Mouse (Mus musculus) MEL (cell line): ENCODE data around the gene Dnaja2. TPM values are rescaled to one million over a fixed set of nuclear protein-coding genes. Genes with fewer than 3 reads are reported as not detected.

Experiments used
- DNase-seq: peaks from one replicate; pipeline ENCODE4 v3.0.0; 2011; ENCODE audit warnings: low read depth, low spot score
- H3K27ac ChIP-seq: 2 replicates; pipeline ENCODE4 v1.5.1; 2012; ENCODE audit warnings: low read depth, mild to moderate bottlenecking, control low read depth, low read length, moderate library complexity; ENCODE audit not compliant: control insufficient read depth
- H3K27me3 ChIP-seq, 2 experiments: fragments of 150-350 bp in 1 of 2; sonication (generic) in 1 of 2; 2 replicates each; pipeline ENCODE4 v1.6.1; 2012; ENCODE audit warnings: low read length in 2 of 2, mild to moderate bottlenecking in 2 of 2, improper control_type of control experiment in 1 of 2, moderate library complexity in 1 of 2; ENCODE audit not compliant: insufficient read depth in 2 of 2, control insufficient read depth in 1 of 2
- H3K36me3 ChIP-seq, 2 experiments: 2 replicates each; pipeline ENCODE4 v1.6.1; 2012 to 2014; ENCODE audit warnings: low read length in 2 of 2, improper control_type of control experiment in 1 of 2, inconsistent platforms in 1 of 2, mild to moderate bottlenecking in 1 of 2; ENCODE audit not compliant: insufficient read depth in 2 of 2, control insufficient read depth in 1 of 2
- H3K4me1 ChIP-seq, 2 experiments: fragments of 150-350 bp in 1 of 2; sonication (generic) in 1 of 2; 2 replicates each; pipeline ENCODE4 v1.6.1; 2012; ENCODE audit warnings: low read length in 2 of 2, improper control_type of control experiment in 1 of 2, mild to moderate bottlenecking in 1 of 2; ENCODE audit not compliant: insufficient read depth in 2 of 2, control insufficient read depth in 1 of 2
- H3K4me3 ChIP-seq, 2 experiments: fragments of 150-350 bp in 1 of 2; sonication (generic) in 1 of 2; 2 replicates each; pipeline ENCODE4 v1.5.1; 2012; ENCODE audit warnings: low read depth in 2 of 2, low read length in 2 of 2, mild to moderate bottlenecking in 2 of 2, moderate library complexity in 2 of 2, control low read depth in 1 of 2, improper control_type of control experiment in 1 of 2; ENCODE audit not compliant: control insufficient read depth in 1 of 2, insufficient read depth in 1 of 2
- H3K79me2 ChIP-seq: 2 replicates; pipeline ENCODE4 v1.6.1; 2012; ENCODE audit warnings: mild to moderate bottlenecking, low read length, moderate library complexity; ENCODE audit not compliant: control insufficient read depth, poor library complexity, insufficient read depth
- H3K9ac ChIP-seq: 2 replicates; pipeline ENCODE4 v1.6.1; 2012; ENCODE audit warnings: low read depth, mild to moderate bottlenecking, control low read depth, low read length, moderate library complexity; ENCODE audit not compliant: control insufficient read depth, poor library complexity, severe bottlenecking
- H3K9me3 ChIP-seq: fragments of 150-350 bp; sonication (generic); replicated peaks from 2 replicates; pipeline ENCODE4 v1.6.1; 2012; ENCODE audit warnings: mild to moderate bottlenecking, low read length, improper control_type of control experiment, moderate library complexity; ENCODE audit not compliant: insufficient read depth
- BHLHE40 ChIP-seq: IDR thresholded peaks from 2 replicates; pipeline ENCODE4 v1.6.1; 2012; ENCODE audit warnings: low read depth, mild to moderate bottlenecking, inconsistent platforms, low read length, improper control_type of control experiment, borderline replicate concordance
- CHD1 ChIP-seq: IDR thresholded peaks from 2 replicates; pipeline ENCODE4 v1.6.1; 2012; ENCODE audit warnings: low read depth, mild to moderate bottlenecking, inconsistent platforms, low read length, improper control_type of control experiment
- CHD2 ChIP-seq: IDR thresholded peaks from 2 replicates; pipeline ENCODE4 v1.6.1; 2011; ENCODE audit warnings: low read length, improper control_type of control experiment
- CTCF ChIP-seq, 3 experiments: IDR thresholded peaks in 2 of 3; conservative IDR thresholded peaks in 1 of 3; 2 replicates each; pipeline ENCODE4 v1.5.1; 2011 to 2012; ENCODE audit warnings: low read length in 3 of 3, low read depth in 2 of 3, mild to moderate bottlenecking in 2 of 3, improper control_type of control experiment in 1 of 3, inconsistent platforms in 1 of 3, mixed read lengths in 1 of 3, moderate library complexity in 1 of 3; ENCODE audit not compliant: control insufficient read depth in 1 of 3, insufficient read depth in 1 of 3, poor library complexity in 1 of 3, severe bottlenecking in 1 of 3
- E2F4 ChIP-seq: IDR thresholded peaks from 2 replicates; pipeline ENCODE4 v1.6.1; 2011; ENCODE audit warnings: low read depth, low read length, improper control_type of control experiment, borderline replicate concordance
- ELF1 ChIP-seq: IDR thresholded peaks from 2 replicates; pipeline ENCODE4 v1.6.1; 2014; ENCODE audit warnings: low read depth, mild to moderate bottlenecking, inconsistent platforms, low read length, improper control_type of control experiment, moderate library complexity
- EP300 ChIP-seq, 2 experiments: IDR thresholded peaks; 2 replicates each; pipeline ENCODE4 v1.6.1; 2011; ENCODE audit warnings: improper control_type of control experiment in 2 of 2, low read length in 2 of 2, low read depth in 1 of 2, mild to moderate bottlenecking in 1 of 2
- ETS1 ChIP-seq: IDR thresholded peaks from 2 replicates; pipeline ENCODE4 v1.6.1; 2012; ENCODE audit warnings: low read depth, mild to moderate bottlenecking, inconsistent platforms, low read length, improper control_type of control experiment, moderate library complexity
- GABPA ChIP-seq: IDR thresholded peaks from 2 replicates; pipeline ENCODE4 v1.6.1; 2012; ENCODE audit warnings: low read depth, mild to moderate bottlenecking, inconsistent platforms, low read length, improper control_type of control experiment, moderate library complexity
- GATA1 ChIP-seq: IDR thresholded peaks from 2 replicates; pipeline ENCODE4 v1.6.1; 2011; ENCODE audit warnings: low read depth, low read length, improper control_type of control experiment
- HCFC1 ChIP-seq: IDR thresholded peaks from 2 replicates; pipeline ENCODE4 v1.6.1; 2012; ENCODE audit warnings: low read depth, mild to moderate bottlenecking, inconsistent platforms, low read length, improper control_type of control experiment, moderate library complexity
- JUND ChIP-seq: IDR thresholded peaks from 2 replicates; pipeline ENCODE4 v1.6.1; 2011; ENCODE audit warnings: low read depth, mild to moderate bottlenecking, improper control_type of control experiment, low read length
- MAFK ChIP-seq: IDR thresholded peaks from 2 replicates; pipeline ENCODE4 v1.6.1; 2011; ENCODE audit warnings: low read depth, mild to moderate bottlenecking, low read length, improper control_type of control experiment, borderline replicate concordance
- MAX ChIP-seq: IDR thresholded peaks from 2 replicates; pipeline ENCODE4 v1.6.1; 2011; ENCODE audit warnings: low read length, improper control_type of control experiment
- MAZ ChIP-seq: IDR thresholded peaks from 2 replicates; pipeline ENCODE4 v1.6.1; 2012; ENCODE audit warnings: low read depth, mild to moderate bottlenecking, inconsistent platforms, low read length, improper control_type of control experiment
- MXI1 ChIP-seq: IDR thresholded peaks from 2 replicates; pipeline ENCODE4 v1.6.1; 2011; ENCODE audit warnings: mild to moderate bottlenecking, low read depth, low read length, improper control_type of control experiment
- MYB ChIP-seq: IDR thresholded peaks from 2 replicates; pipeline ENCODE4 v1.6.1; 2011; ENCODE audit warnings: mild to moderate bottlenecking, low read depth, low read length, improper control_type of control experiment
- MYC ChIP-seq: IDR thresholded peaks from 2 replicates; pipeline ENCODE4 v1.6.1; 2011; ENCODE audit warnings: low read depth, mild to moderate bottlenecking, low read length, improper control_type of control experiment, moderate library complexity
- NELFE ChIP-seq: IDR thresholded peaks from 2 replicates; pipeline ENCODE4 v1.6.1; 2011; ENCODE audit warnings: low read depth, low read length, improper control_type of control experiment
- NRF1 ChIP-seq: IDR thresholded peaks from 2 replicates; pipeline ENCODE4 v1.6.1; 2014; ENCODE audit warnings: low read depth, mild to moderate bottlenecking, inconsistent platforms, low read length, improper control_type of control experiment, moderate library complexity; ENCODE audit not compliant: poor library complexity, insufficient read depth, severe bottlenecking
- POLR2A ChIP-seq, 2 experiments: IDR thresholded peaks; 2 replicates each; pipeline ENCODE4 v1.6.1; 2011 to 2012; ENCODE audit warnings: low read length in 2 of 2, mild to moderate bottlenecking in 2 of 2, control low read depth in 1 of 2, improper control_type of control experiment in 1 of 2, low read depth in 1 of 2, moderate library complexity in 1 of 2; ENCODE audit not compliant: control insufficient read depth in 1 of 2, insufficient read depth in 1 of 2, poor library complexity in 1 of 2
- POLR2AphosphoS5 ChIP-seq: IDR thresholded peaks from 2 replicates; pipeline ENCODE4 v1.6.1; 2012; ENCODE audit warnings: low read depth, borderline replicate concordance, mild to moderate bottlenecking, inconsistent platforms, low read length, moderate library complexity, mixed read lengths
- RAD21 ChIP-seq: IDR thresholded peaks from 2 replicates; pipeline ENCODE4 v1.6.1; 2011; ENCODE audit warnings: mild to moderate bottlenecking, low read depth, low read length, improper control_type of control experiment
- RCOR1 ChIP-seq: IDR thresholded peaks from 2 replicates; pipeline ENCODE4 v1.6.1; 2012; ENCODE audit warnings: low read depth, mild to moderate bottlenecking, inconsistent platforms, low read length, improper control_type of control experiment
- SIN3A ChIP-seq: IDR thresholded peaks from 2 replicates; pipeline ENCODE4 v1.6.1; 2012; ENCODE audit warnings: low read length, improper control_type of control experiment, inconsistent platforms
- TBP ChIP-seq: IDR thresholded peaks from 2 replicates; pipeline ENCODE4 v1.8.0; 2011; ENCODE audit warnings: low read depth, low read length, improper control_type of control experiment
- TCF12 ChIP-seq: IDR thresholded peaks from 2 replicates; pipeline ENCODE4 v1.6.1; 2014; ENCODE audit warnings: low read depth, mild to moderate bottlenecking, inconsistent platforms, low read length, improper control_type of control experiment, moderate library complexity
- UBTF ChIP-seq: IDR thresholded peaks from 2 replicates; pipeline ENCODE4 v1.6.1; 2012; ENCODE audit warnings: low read depth, mild to moderate bottlenecking, inconsistent platforms, low read length, improper control_type of control experiment, moderate library complexity, borderline replicate concordance; ENCODE audit not compliant: insufficient read depth
- ZC3H11A ChIP-seq: IDR thresholded peaks from 2 replicates; pipeline ENCODE4 v1.6.1; 2012; ENCODE audit warnings: low read depth, mild to moderate bottlenecking, inconsistent platforms, low read length, improper control_type of control experiment
- ZMIZ1 ChIP-seq: IDR thresholded peaks from 2 replicates; pipeline ENCODE4 v1.6.1; 2012; ENCODE audit warnings: low read depth, mild to moderate bottlenecking, inconsistent platforms, low read length, improper control_type of control experiment, moderate library complexity
- ZNF384 ChIP-seq: IDR thresholded peaks from 2 replicates; pipeline ENCODE4 v1.6.1; 2012; ENCODE audit warnings: low read depth, mild to moderate bottlenecking, inconsistent platforms, low read length, improper control_type of control experiment
- polyA plus RNA-seq, 2 experiments: library from polyadenylated mRNA; stranded (reverse) in 1 of 2; unstranded in 1 of 2; fragments of >175 nt in 1 of 2; fragments of >200 nt in 1 of 2; gene quantifications; 2 replicates each; pipeline versions ENCODE4 v1.2.1 to v1.2.4; 2012; ENCODE audit warnings: low replicate concordance in 2 of 2, low read depth in 1 of 2; ENCODE audit not compliant: insufficient read length in 2 of 2, insufficient read depth in 1 of 2, missing spikeins in 1 of 2
- total RNA-seq: library from RNA; depleted of rRNA; stranded (reverse); fragments of 300-350 nt; gene quantifications from 2 replicates; pipeline ENCODE4 v1.2.3, GENCODE M21; 2012

Dnaja2 gene
- total and polyA plus RNA-seq, 3 experiments = 189 to 307 TPM; not detected in 1

DNA sequence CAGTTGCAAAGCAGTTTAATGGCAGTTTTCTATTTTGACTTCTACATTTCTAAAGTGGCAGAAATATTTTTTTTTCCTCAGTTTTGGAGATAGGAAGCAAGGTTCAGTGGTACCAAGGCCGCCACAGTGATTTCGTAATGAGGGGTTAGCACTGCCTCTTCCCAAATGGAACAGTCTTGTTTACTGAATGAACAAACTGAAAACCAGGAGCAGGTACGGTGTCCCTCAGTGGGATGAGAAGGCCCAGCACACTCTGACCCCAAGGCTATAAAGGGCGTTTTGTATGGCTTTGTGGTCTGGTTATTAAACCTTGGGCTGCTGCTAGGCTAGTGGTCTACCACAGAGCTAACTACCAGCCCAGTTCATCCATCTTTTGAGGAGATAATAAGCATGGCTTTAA lies 49.1 kb upstream of the Dnaja2 start:
- Histone ChIP-seq H3K27me3 (no peaks in the 10 kb centered on the region; a peak in 1 of 4 replicates), H3K9ac (no peak overlapping the region), H3K9me3 (no peaks in the 10 kb centered on the region), H3K4me3 (no peak overlapping the region), H3K79me2 (no peaks in the 10 kb centered on the region), H3K36me3 (peaks cover 0 to 18% of the 10 kb centered on the region in 2 experiments; a peak in 2 of 4 replicates), H3K27ac (no peak overlapping the region), H3K4me1 (peaks cover 7 to 28% of the 10 kb centered on the region in 2 experiments; a peak in 3 of 4 replicates)
- DNase-seq = no peak
- TF ChIP-seq MAX = no peak
- TF ChIP-seq ZMIZ1 = no peak
- TF ChIP-seq TCF12 = no peak
- TF ChIP-seq EP300 (IDR thresholded peaks at IDR 0.05; ENCODE audit: low read depth in 1 of 2, low read length in 2 of 2) = no peak
- TF ChIP-seq JUND = no peak

- Histone ChIP-seq H3K79me2 (no peaks in the 10 kb centered on the region), H3K4me3 (no peak overlapping the region), H3K4me1 (peaks cover 7 to 28% of the 10 kb centered on the region in 2 experiments; a peak in 3 of 4 replicates), H3K36me3 (peaks cover 0 to 18% of the 10 kb centered on the region in 2 experiments; a peak in 2 of 4 replicates), H3K9me3 (no peaks in the 10 kb centered on the region), H3K9ac (peak overlapping the region; percentile 36), H3K27ac (no peak overlapping the region), H3K27me3 (no peaks in the 10 kb centered on the region; a peak in 1 of 4 replicates)
- DNase-seq = peak; percentile 61
- TF ChIP-seq MAFK = no peak
- TF ChIP-seq CHD2 = no peak
- TF ChIP-seq MXI1 = no peak
- peak; percentile 36 to 64 (median 63) for TF ChIP-seq CTCF (IDR thresholded peaks at IDR 0.05 in 2 of 3, conservative IDR thresholded peaks at IDR 0.05 in 1 of 3; ENCODE audit: control insufficient read depth in 1 of 3, insufficient read depth in 1 of 3, low read depth in 2 of 3, low read length in 3 of 3, poor library complexity in 1 of 3, severe bottlenecking in 1 of 3)
- TF ChIP-seq MAZ = no peak
- TF ChIP-seq GATA1 = no peak
- 0 out of 2 replicates have a peak, but pooled peaks have one; percentile 44 for TF ChIP-seq ZC3H11A
- no peak for TF ChIP-seq GABPA
- peak; percentile 62 for TF ChIP-seq RAD21
- no peak for TF ChIP-seq ELF1
- TF ChIP-seq UBTF = no peak
- TF ChIP-seq NELFE = no peak
- no peak for TF ChIP-seq ETS1
- no peak for TF ChIP-seq POLR2AphosphoS5
- TF ChIP-seq SIN3A = no peak
- TF ChIP-seq NRF1 = no peak
- no peak for TF ChIP-seq ZNF384
- TF ChIP-seq RCOR1 = no peak
- TF ChIP-seq POLR2A (IDR thresholded peaks at IDR 0.05; ENCODE audit: control insufficient read depth in 1 of 2, insufficient read depth in 1 of 2, low read depth in 1 of 2, low read length in 2 of 2, poor library complexity in 1 of 2) = no peak
- TF ChIP-seq MYB = no peak
- no peak for TF ChIP-seq CHD1
- TF ChIP-seq EP300 (IDR thresholded peaks at IDR 0.05; ENCODE audit: low read depth in 1 of 2, low read length in 2 of 2) = no peak
- TF ChIP-seq BHLHE40 = no peak
- TF ChIP-seq MYC = no peak
- no peak for TF ChIP-seq TBP
- no peak for TF ChIP-seq E2F4
- no peak for TF ChIP-seq HCFC1
- TF ChIP-seq TCF12 = no peak
Observed at GRCm38 (mm10) chr8:85603203-85603895, 48.2 kb upstream of the Dnaja2 start.
